Mouse (Mus musculus) liver, adult 2 months (tissue): ENCODE results near the gene Anxa5. TPM values are rescaled to one million over a fixed set of nuclear protein-coding genes. Genes with fewer than 3 reads are reported as not detected.

Experiments used
- DNase-seq: peaks from one replicate; pipeline ENCODE4 v3.0.0-alpha.2; 2011; ENCODE audit warnings: low read depth, low spot score; ENCODE audit errors: extremely low read depth
- H3K27ac ChIP-seq: fragments of 200-500 bp; replicated peaks from 2 replicates; pipeline ENCODE4 v1.5.1; 2012; ENCODE audit warnings: low read depth, mild to moderate bottlenecking, control low read depth, inconsistent platforms, low read length; ENCODE audit not compliant: insufficient read depth
- H3K27me3 ChIP-seq: fragments of 200-500 bp; 2 replicates; pipeline ENCODE4 v1.6.1; 2012; ENCODE audit warnings: mild to moderate bottlenecking, moderate library complexity, low read length, inconsistent platforms; ENCODE audit not compliant: control insufficient read depth, insufficient read depth
- H3K36me3 ChIP-seq: fragments of 200-500 bp; 2 replicates; pipeline ENCODE4 v1.6.1; 2012; ENCODE audit warnings: low read length, inconsistent platforms; ENCODE audit not compliant: control insufficient read depth, insufficient read depth
- H3K4me1 ChIP-seq: fragments of 200-500 bp; 2 replicates; pipeline ENCODE4 v1.6.1; 2011; ENCODE audit warnings: low read length; ENCODE audit not compliant: control insufficient read depth, insufficient read depth
- H3K4me3 ChIP-seq: fragments of 200-500 bp; 2 replicates; pipeline ENCODE4 v1.5.1; 2011; ENCODE audit warnings: low read depth, mild to moderate bottlenecking, control low read depth, low read length, moderate library complexity; ENCODE audit not compliant: insufficient read depth
- H3K79me2 ChIP-seq: fragments of 200-500 bp; 2 replicates; pipeline ENCODE4 v1.6.1; 2012; ENCODE audit warnings: inconsistent platforms, mild to moderate bottlenecking, low read length, moderate library complexity; ENCODE audit not compliant: control insufficient read depth, insufficient read depth
- H3K9ac ChIP-seq: fragments of 200-500 bp; 2 replicates; pipeline ENCODE4 v1.6.1; 2012; ENCODE audit warnings: low read depth, mild to moderate bottlenecking, control low read depth, inconsistent platforms, low read length
- CTCF ChIP-seq: fragments of 200-500 bp; IDR thresholded peaks from 2 replicates; pipeline ENCODE4 v1.5.1; 2011; ENCODE audit warnings: low read depth, low read length, control low read depth
- POLR2A ChIP-seq: fragments of 200-500 bp; IDR thresholded peaks from 2 replicates; pipeline ENCODE4 v1.6.1; 2011; ENCODE audit warnings: low read length, control low read depth; ENCODE audit not compliant: insufficient read depth; ENCODE audit errors: extremely low read depth
- WGBS: fragments of 180-500 bp; shearing (Covaris S2); methylation state at CpG from one replicate; pipeline ENCODE4 v1.1.7; 2018; 5-methylcytosine and 5-hydroxymethylcytosine counted together
- polyA plus RNA-seq: library from polyadenylated mRNA; depleted of rRNA; stranded (reverse); fragments of >200 nt; gene quantifications from 2 replicates; pipeline ENCODE4 v1.2.3, GENCODE M21; 2012
- total RNA-seq: library from RNA; depleted of rRNA; stranded (reverse); fragments of >200 nt; gene quantifications from 2 replicates; pipeline ENCODE4 v1.2.3, GENCODE M21; 2014

Gene Anxa5
- total and polyA plus RNA-seq, 2 experiments, result 77.4 to 152 TPM

- Histone ChIP-seq H3K27ac (no peak overlapping the region), H3K27me3 (no peaks in the 10 kb centered on the region), H3K9ac (no peak overlapping the region), H3K36me3 (peaks cover 63% of the 10 kb centered on the region), H3K4me3 (no peak overlapping the region), H3K4me1 (no peaks in the 10 kb centered on the region), H3K79me2 (peaks cover 3% of the 10 kb centered on the region; the same call in 1 of the 2 replicates)
- TF ChIP-seq POLR2A, result no peak
- TF ChIP-seq CTCF, result no peak
- DNase-seq, result no peak
- 91% methylated on average over 3 of the region's 3 CpGs for WGBS
Measured at GRCm38 (mm10) chr3:36455566-36455965, 20.1 kb downstream of the Anxa5 start.

- DNase-seq, result no peak
- no peak overlapping the region for H3K9ac ChIP-seq
- H3K36me3 ChIP-seq, result peaks cover 65% of the 10 kb centered on the region
- 95% methylated on average over 8 of the region's 8 CpGs for WGBS
- peaks cover 3% of the 10 kb centered on the region; the same call in 1 of the 2 replicates for H3K79me2 ChIP-seq
- no peak overlapping the region for H3K27ac ChIP-seq
- TF ChIP-seq CTCF, result no peak
- TF ChIP-seq POLR2A, result no peak
- no peaks in the 10 kb centered on the region for H3K27me3 ChIP-seq
- no peak overlapping the region for H3K4me3 ChIP-seq
- H3K4me1 ChIP-seq, result no peaks in the 10 kb centered on the region
Measured at GRCm38 (mm10) chr3:36455124-36455523, 20.6 kb downstream of the Anxa5 start.

GRCm38 (mm10) chr3:36452502-36452901 lies 23.2 kb downstream of the Anxa5 start:
- Histone ChIP-seq H3K36me3 (peaks cover 64% of the 10 kb centered on the region), H3K9ac (no peak overlapping the region), H3K79me2 (no peaks in the 10 kb centered on the region), H3K4me1 (no peaks in the 10 kb centered on the region), H3K27ac (no peak overlapping the region), H3K27me3 (no peaks in the 10 kb centered on the region), H3K4me3 (no peak overlapping the region)
- no peak for DNase-seq
- WGBS, result 97% methylated on average over 1 of the region's 1 CpGs
- no peak for TF ChIP-seq POLR2A
- no peak for TF ChIP-seq CTCF

- DNase-seq, result no peak
- H3K27me3 ChIP-seq, result no peaks in the 10 kb centered on the region
- 73% methylated on average over 20 of the region's 20 CpGs for WGBS
- no peaks in the 10 kb centered on the region for H3K79me2 ChIP-seq
- peaks cover 50% of the 10 kb centered on the region for H3K36me3 ChIP-seq
- no peak overlapping the region for H3K9ac ChIP-seq
- TF ChIP-seq CTCF (no peak), POLR2A (no peak)
- no peaks in the 10 kb centered on the region; the same call in 1 of the 2 replicates for H3K4me1 ChIP-seq
- H3K27ac ChIP-seq, result no peak overlapping the region
- no peak overlapping the region for H3K4me3 ChIP-seq
Measured at GRCm38 (mm10) chr3:36449292-36450165, 26.2 kb downstream of the Anxa5 start.

GRCm38 (mm10) chr3:36446918-36447317 lies 28.8 kb downstream of the Anxa5 start:
- no peaks in the 10 kb centered on the region; the same call in 1 of the 2 replicates for H3K4me1 ChIP-seq
- H3K36me3 ChIP-seq, result peaks cover 35% of the 10 kb centered on the region
- H3K27me3 ChIP-seq, result no peaks in the 10 kb centered on the region
- 40% methylated on average over 6 of the region's 6 CpGs for WGBS
- no peak overlapping the region for H3K27ac ChIP-seq
- no peak overlapping the region for H3K4me3 ChIP-seq
- H3K9ac ChIP-seq, result no peak overlapping the region
- no peaks in the 10 kb centered on the region for H3K79me2 ChIP-seq
- peak; percentile 6 for DNase-seq
- TF ChIP-seq POLR2A, result no peak
- no peak for TF ChIP-seq CTCF

GRCm38 (mm10) chr3:36446506-36446905 lies 29.2 kb downstream of the Anxa5 start:
- H3K36me3 ChIP-seq, result peaks cover 31% of the 10 kb centered on the region

More at GRCm38 (mm10) chr3:36446506-36446905, 29.2 kb downstream of the Anxa5 start:
- Histone ChIP-seq H3K4me3 (no peak overlapping the region), H3K27ac (no peak overlapping the region), H3K79me2 (no peaks in the 10 kb centered on the region), H3K9ac (no peak overlapping the region), H3K27me3 (no peaks in the 10 kb centered on the region), H3K4me1 (no peaks in the 10 kb centered on the region; the same call in 1 of the 2 replicates)
- no peak for TF ChIP-seq POLR2A
- TF ChIP-seq CTCF, result no peak
- 53% methylated on average over 5 of the region's 5 CpGs for WGBS
- DNase-seq, result peak; percentile 26
